ENCODE assay signal across 14 mouse cellular contexts in genomic region chr11:17797632-17798031, GRCm38 (mm10).
"Had no signal": no experiment of that assay in that cellular context is flagged by ENCODE, and none has a peak within 500 bp of the region (broad histone marks: within the 10 kb centered on the region; RNA-seq: fewer than 3 reads in every experiment).

No protein-coding gene starts in this region.

- H3K27ac ChIP-seq: kidney, postnatal 0 days; layer of hippocampus, adult 2 months; liver, embryonic 13.5 days; neural tube, embryonic 13.5 days; stomach, embryonic 15.5 days had no signal

- DNase-seq: kidney, adult 2 months; kidney, postnatal 25 days; layer of hippocampus, postnatal 36 days; left cerebral cortex, postnatal 4 days; liver, embryonic 13.5 days; lung, adult 2 months; lung, postnatal 14 days; lung, postnatal 4 days; thymus, postnatal 25 days had no signal

- H3K4me2 ChIP-seq: liver, embryonic 13.5 days; neural tube, embryonic 13.5 days; stomach, embryonic 15.5 days had no signal

- H3K36me3 ChIP-seq: liver, embryonic 13.5 days; neural tube, embryonic 13.5 days; stomach, embryonic 15.5 days had no signal

- H3K4me1 ChIP-seq: liver, embryonic 13.5 days; neural tube, embryonic 13.5 days; stomach, embryonic 15.5 days had no signal

- H3K4me3 ChIP-seq: layer of hippocampus, adult 2 months; liver, embryonic 13.5 days; neural tube, embryonic 13.5 days; stomach, embryonic 15.5 days had no signal

- ATAC-seq: intestine, postnatal 0 days had no signal

- H3K27me3 ChIP-seq: liver, embryonic 13.5 days; neural tube, embryonic 13.5 days; stomach, embryonic 15.5 days had no signal

- H3K9ac ChIP-seq: liver, embryonic 13.5 days; neural tube, embryonic 13.5 days; stomach, embryonic 15.5 days had no signal

- H3K9me3 ChIP-seq: liver, embryonic 13.5 days; neural tube, embryonic 13.5 days; stomach, embryonic 15.5 days had no signal
